8 mouse cellular contexts compared by ENCODE assay signal in the genomic region with DNA sequence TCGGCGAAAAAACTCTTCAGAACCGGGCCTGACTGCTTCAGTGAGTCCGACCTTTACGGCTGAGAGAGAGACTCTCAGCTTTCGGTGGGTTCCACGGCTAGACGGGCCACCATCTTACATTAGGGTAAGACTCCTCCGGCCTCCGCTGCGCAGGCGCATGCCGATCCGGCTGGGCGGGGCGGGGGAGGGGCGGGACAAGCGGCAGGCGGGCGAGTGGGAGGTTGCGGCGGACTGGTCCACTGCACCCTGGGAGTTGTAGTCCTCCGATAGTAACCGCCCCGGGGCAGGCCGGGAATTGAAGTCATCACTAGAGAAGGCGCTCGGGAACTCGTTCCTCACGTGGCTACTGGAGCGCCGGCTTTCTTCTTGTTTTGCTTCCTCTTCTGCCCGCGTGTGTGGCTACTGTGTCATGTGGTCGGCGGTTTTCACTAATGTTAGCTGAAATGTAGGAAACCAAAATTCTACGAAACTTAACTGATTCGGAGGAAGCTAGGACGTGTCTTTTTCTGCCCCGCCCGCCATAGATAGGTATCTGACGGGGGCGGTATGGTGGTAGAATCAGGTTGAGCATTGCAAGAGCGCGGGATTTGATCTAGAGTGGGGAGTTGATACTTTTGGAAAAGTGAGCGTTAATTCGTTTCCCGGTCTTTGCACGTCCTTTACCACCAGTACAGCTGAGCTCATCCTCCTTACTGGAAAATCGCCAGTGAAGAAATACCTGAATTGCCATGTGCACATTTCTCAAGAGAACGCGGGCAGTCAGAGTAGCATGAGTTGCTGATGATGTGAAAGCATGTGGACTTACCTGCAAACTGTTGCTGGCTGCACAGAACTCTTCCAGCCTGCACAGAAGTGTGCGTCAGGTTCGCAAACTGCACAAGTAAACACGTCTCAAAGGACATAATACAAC. TPM values are rescaled to one million over a fixed set of nuclear protein-coding genes. Genes with fewer than 3 reads are reported as not detected.
DNase-seq lines count a peak whose midpoint lies in the region; ATAC-seq lines count a peak whose summit lies in the region.

A gene (minus strand): TSS at position 146 of the 910 bp plus-strand sequence.

- H3K4me1 ChIP-seq in heart, embryonic 14.5 days (ENCODE audit: control insufficient read depth in 2 of 2, insufficient read depth in 2 of 2, low read length in 2 of 2): peaks cover 0 to 12% of the 10 kb centered on the region in 2 experiments; a peak in 3 of 4 replicates
- H3K4me1 ChIP-seq in liver, embryonic 13.5 days (replicated peaks): peaks cover 26% of the 10 kb centered on the region
- H3K4me1 ChIP-seq in stomach, embryonic 16.5 days (ENCODE audit: control insufficient read depth, insufficient read depth, low read length): peaks cover 12% of the 10 kb centered on the region

- H3K27me3 ChIP-seq in heart, embryonic 14.5 days (ENCODE audit: control insufficient read depth, insufficient read depth, low read length): no peaks in the 10 kb centered on the region
- no peaks in the 10 kb centered on the region for H3K27me3 ChIP-seq in liver, embryonic 13.5 days
- H3K27me3 ChIP-seq in stomach, embryonic 16.5 days (ENCODE audit: control insufficient read depth, insufficient read depth, low read length): no peaks in the 10 kb centered on the region

- peak within 1 kb of the TSS; percentile 95 for H3K4me2 ChIP-seq in heart, embryonic 14.5 days (ENCODE audit: low read length)
- peak within 1 kb of the TSS; percentile 93 for H3K4me2 ChIP-seq in liver, embryonic 13.5 days
- H3K4me2 ChIP-seq in stomach, embryonic 16.5 days (ENCODE audit: low read depth, low read length): peak within 1 kb of the TSS; percentile 85

- DNase-seq in c-Kit-negative CD71-positive TER-119-positive erythroid progenitor cells, embryonic 14.5 days (ENCODE audit: low read depth, low spot score): peak; percentile 94
- DNase-seq in fibroblast of lung, adult 2 months (ENCODE audit: low read depth): peak; percentile 94
- DNase-seq in kidney, postnatal 14 days: peak; percentile 99
- peak; percentile 97 for DNase-seq in liver, embryonic 13.5 days
- DNase-seq in neural tube, embryonic 10.5 days (ENCODE audit: extremely low spot score, low spot score): peak; percentile 100

- peak within 1 kb of the TSS; percentile 88 for H3K9ac ChIP-seq in heart, embryonic 14.5 days (ENCODE audit: low read length)
- H3K9ac ChIP-seq in liver, embryonic 13.5 days: peak within 1 kb of the TSS; percentile 98
- peak within 1 kb of the TSS; percentile 92 for H3K9ac ChIP-seq in stomach, embryonic 16.5 days (ENCODE audit: low read length)

- ATAC-seq in CD4-positive, CD25-positive, alpha-beta regulatory T cell, adult 4 months: peak; percentile 92
- ATAC-seq in heart, embryonic 14.5 days (ENCODE audit: insufficient number of reproducible peaks, insufficient read depth, low FRiP score, low read depth): peak; percentile 99
- peak; percentile 97 for ATAC-seq in liver, embryonic 13.5 days (ENCODE audit: low read depth)
- peak; percentile 100 for ATAC-seq in stomach, embryonic 16.5 days (ENCODE audit: insufficient read depth, low FRiP score)

- H3K4me3 ChIP-seq in heart, embryonic 14.5 days (ENCODE audit: control insufficient read depth in 1 of 2, insufficient read depth in 1 of 2, low read depth in 1 of 2, low read length in 2 of 2): peak within 1 kb of the TSS; percentile 88 to 100
- peak within 1 kb of the TSS; percentile 96 for H3K4me3 ChIP-seq in liver, embryonic 13.5 days (replicated peaks)
- peak within 1 kb of the TSS; percentile 83 for H3K4me3 ChIP-seq in stomach, embryonic 16.5 days (replicated peaks; ENCODE audit: low read length)

- under 1% methylated on average over 55 of the region's 55 CpGs for WGBS in heart, embryonic 14.5 days
- WGBS in liver, embryonic 13.5 days (ENCODE audit: insufficient replicate concordance): under 1% methylated on average over 55 of the region's 55 CpGs
- WGBS in stomach, embryonic 16.5 days: under 1% methylated on average over 55 of the region's 55 CpGs

- H3K9me3 ChIP-seq in heart, embryonic 14.5 days (ENCODE audit: control insufficient read depth, low read length): no peaks in the 10 kb centered on the region
- H3K9me3 ChIP-seq in liver, embryonic 13.5 days (replicated peaks): no peaks in the 10 kb centered on the region
- H3K9me3 ChIP-seq in stomach, embryonic 16.5 days (replicated peaks; ENCODE audit: control insufficient read depth, low read length): no peaks in the 10 kb centered on the region

- H3K36me3 ChIP-seq in heart, embryonic 14.5 days (ENCODE audit: control insufficient read depth, insufficient read depth, low read length): no peaks in the 10 kb centered on the region
- H3K36me3 ChIP-seq in liver, embryonic 13.5 days: no peaks in the 10 kb centered on the region
- H3K36me3 ChIP-seq in stomach, embryonic 16.5 days (ENCODE audit: control insufficient read depth, insufficient read depth, low read length): no peaks in the 10 kb centered on the region

- peak within 1 kb of the TSS; percentile 89 to 99 for H3K27ac ChIP-seq in heart, embryonic 14.5 days (replicated peaks in 1 of 2; ENCODE audit: control insufficient read depth in 1 of 2, insufficient read depth in 1 of 2, low read depth in 2 of 2, low read length in 2 of 2)
- peak within 1 kb of the TSS; percentile 94 for H3K27ac ChIP-seq in liver, embryonic 13.5 days
- peak within 1 kb of the TSS; percentile 94 for H3K27ac ChIP-seq in stomach, embryonic 16.5 days (ENCODE audit: low read length)

RNA-seq across cellular contexts. Expression of the gene that starts here (rescaled TPM):
- polyA plus RNA-seq in CD4-positive, CD25-positive, alpha-beta regulatory T cell, adult 4 months (2017; shearing (Covaris generic)): 10 to 100 TPM; 50.3 to 72.7 TPM
- polyA plus RNA-seq in heart, embryonic 14.5 days (2014; fragmentation: Nextera tagmentation; extraction: Ambion mirVana): 18.7 and 20.8 TPM in 2 replicates
- 13.7 and 16.5 TPM in 2 replicates for polyA plus RNA-seq in liver, embryonic 13.5 days (2015; fragmentation: Nextera tagmentation; extraction: Ambion mirVana)
- polyA plus RNA-seq in stomach, embryonic 16.5 days (2015; fragmentation: Nextera tagmentation; extraction: Ambion mirVana): 20.9 and 21.6 TPM in 2 replicates

Comparison
In these comparisons a context has a peak if more than half of its experiments do, and no peak if none do; other contexts are left out.
1. Peak in every context shown above with its lines: DNase-seq, ATAC-seq, H3K4me3 ChIP-seq and H3K27ac ChIP-seq.